Mouse (Mus musculus) kidney, postnatal 14 days (tissue): ENCODE measurements around the gene Lin7b.
A peak's percentile ranks its signal among the peaks of the same experiment; 100 is the strongest.

Experiments
- DNase-seq: peaks from one replicate; pipeline ENCODE4 v3.0.0; 2022; ENCODE audit warnings: mixed read lengths

The Lin7b gene

DNA sequence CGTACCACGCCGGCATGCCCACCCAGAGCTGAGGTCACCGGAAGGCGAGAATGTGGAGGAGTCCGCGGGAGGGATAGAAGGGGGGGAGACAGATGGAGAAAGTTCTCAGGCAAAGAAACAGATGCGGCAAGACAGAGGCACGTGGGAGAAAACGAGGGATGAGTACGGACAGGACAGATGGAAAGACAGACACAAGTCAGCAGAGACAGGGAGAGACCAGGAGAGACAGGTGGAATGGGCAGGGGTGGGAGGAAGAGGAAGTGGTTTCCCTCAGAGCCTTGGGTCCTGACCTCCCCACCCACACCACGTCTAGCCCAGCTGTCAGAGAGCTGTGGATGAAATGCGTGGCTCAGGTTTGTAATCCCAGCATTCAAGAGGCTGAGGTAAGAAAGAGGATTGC lies 23.5 kb downstream of the Lin7b start:
- DNase-seq = no peak

DNA sequence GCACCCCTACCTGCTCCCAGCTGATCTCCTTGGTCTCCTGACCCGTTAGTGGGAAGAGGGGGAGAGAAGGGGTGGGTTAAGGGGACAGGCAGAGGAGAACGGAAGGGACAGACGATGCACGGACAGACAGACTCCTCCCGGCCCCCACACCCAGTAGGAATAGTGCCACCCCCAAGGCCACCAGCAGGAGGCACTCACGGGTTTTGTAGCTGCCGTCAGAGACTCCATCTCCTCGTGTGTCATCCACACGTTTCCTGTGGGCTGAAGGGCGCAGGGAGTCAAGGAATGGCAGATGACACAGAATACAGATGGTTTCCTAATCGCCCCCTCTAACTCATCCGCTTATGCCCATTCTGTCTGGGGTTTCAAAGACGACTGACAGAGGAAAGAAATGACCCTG lies 26.8 kb downstream of the Lin7b start:
- no peak for DNase-seq

DNA sequence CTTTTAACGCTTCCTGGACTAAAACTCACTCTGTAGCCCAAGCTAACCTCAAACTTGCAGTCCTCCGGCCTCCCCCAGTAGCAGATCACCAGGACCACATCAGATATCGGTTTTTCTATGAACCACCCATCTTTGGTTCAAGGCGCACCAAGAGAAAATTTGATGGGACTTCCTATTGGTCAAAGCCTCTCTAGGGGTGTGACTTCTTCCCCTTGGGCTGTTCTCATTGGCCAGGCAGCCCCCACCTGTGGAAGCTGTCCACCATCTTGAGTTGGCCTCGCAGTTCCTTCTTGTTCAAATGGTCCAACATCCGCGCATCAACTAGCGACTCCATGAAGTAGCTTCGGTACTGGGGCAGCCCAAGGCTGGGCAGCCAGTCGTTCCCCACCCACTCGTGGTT lies 28.3 kb downstream of the Lin7b start:
- DNase-seq = no peak

DNA sequence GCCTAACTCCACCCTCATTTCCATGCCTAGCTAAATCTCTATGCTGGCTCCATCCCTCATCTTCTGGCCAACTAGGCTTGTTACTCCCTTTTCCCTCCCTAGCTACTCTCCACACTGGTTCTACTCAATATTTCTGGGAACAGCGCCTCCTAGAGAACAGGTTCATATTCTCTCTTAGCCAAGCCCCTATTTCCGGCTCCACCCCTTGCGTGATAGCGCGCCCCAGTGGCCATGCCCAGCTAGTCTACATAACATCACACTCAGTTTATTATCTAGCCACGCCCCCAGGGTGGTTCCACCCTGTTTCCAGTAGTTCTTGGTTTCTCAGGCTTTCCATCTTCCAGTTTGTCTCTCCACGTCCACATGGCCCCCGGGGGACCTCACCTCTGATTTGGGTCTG lies 29.1 kb downstream of the Lin7b start:
- DNase-seq = peak; percentile 75

DNA sequence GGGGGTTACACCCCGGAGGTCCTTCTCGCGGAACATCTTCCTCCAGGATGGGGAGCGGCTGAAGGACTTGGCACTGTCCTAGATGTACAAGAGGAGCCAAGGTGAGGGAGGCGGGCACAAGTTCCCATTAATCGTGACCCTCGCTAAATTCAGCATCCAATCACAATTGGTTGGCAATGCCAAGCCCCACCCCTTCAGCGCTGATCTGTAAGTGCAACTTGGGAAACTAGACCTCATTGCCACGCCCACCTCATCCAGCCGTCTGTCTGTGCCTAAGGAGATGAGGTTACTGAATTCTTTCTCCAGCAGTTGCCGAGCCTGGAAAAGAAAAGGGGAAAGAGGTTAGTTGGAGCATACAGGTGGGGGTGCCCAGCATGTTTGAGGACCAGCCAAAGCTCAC lies 29.7 kb downstream of the Lin7b start:
- peak; percentile 65 for DNase-seq

DNA sequence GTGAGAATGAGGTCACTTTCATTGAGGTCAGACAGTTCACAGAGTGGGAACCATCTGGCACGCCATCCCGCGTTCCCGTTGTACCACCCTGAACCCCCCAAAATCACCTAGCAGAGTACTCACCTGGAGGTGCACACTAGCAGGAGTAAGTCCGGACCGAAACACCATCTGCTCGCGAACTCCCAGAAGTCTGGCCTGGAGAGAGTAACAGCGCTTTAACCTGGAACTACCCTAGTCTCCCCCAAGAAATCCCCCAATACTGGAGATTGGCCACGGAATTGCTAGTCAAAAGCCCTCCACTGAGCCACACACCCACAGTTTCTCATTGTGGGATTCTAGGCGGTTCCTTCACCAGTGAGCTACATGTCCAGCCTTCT lies 30.3 kb downstream of the Lin7b start:
- DNase-seq = no peak

DNA sequence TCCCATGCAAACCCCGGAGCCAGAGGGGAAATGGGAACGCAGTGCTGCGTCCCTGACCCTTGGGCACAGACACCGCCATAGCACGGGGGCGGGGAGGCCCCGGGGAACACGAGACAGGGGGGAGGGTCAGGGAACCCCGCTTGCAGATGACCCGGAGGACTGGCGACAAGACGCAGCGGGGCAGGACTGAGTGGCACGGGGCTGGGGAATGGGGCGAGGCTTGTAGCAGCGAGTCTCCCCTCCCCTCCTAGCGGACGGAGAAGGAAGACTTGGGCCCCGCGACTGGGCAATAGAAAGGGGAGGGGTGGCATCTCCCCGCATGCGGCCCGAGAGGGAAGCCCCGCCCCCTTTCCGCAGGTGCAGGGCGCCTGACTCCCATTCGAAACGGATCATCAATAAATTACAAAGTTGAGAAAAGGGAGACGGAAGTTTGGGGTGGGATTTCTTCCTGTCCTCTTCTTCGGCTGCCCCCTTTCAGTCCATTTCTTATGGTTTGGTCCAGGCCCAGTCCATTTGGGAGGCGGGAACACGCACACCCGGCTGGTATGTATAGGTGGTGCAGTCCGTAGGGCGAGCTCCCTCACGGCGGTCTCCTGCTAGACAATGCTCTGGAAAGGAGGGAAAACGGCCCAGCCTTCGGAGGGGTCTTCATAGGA lies 30.8 kb downstream of the Lin7b start:
- peak; percentile 77 for DNase-seq

DNA sequence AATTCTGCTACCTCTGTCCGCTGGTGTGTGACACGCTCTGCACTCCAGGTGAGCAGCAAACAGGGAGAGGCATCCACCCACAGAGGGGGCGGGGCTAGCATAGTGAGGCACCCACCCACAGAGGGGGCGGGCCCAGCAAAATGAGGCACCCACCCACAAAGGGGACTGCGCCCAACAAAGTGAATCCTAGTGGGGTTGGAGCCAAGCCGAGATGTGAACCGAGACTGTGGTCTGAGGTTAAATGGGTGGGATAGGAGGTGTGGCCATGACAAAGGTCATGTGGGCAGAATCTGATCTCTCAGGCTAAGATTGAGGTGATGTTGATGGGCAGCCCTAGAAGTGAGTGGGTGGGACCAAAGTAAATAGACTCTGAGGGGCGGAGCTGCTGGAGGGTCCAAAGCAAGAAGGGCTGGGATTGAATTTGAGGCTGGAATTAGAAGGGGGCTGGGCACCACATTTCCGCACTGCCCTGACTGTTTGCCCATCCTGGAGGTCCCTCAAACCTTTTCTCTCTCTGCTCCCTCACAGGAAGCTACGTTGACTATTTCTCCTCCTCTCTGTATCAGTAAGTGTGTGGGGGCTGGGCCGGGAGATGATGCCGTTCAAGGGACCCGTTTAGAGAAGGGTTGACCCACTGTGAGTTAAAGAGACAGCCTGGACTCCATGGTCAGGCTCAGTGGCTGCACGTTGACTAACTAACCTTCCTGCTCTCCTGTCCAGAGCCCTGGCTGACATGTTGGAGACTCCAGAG lies 32.0 kb downstream of the Lin7b start:
- peak; percentile 69 for DNase-seq

DNA sequence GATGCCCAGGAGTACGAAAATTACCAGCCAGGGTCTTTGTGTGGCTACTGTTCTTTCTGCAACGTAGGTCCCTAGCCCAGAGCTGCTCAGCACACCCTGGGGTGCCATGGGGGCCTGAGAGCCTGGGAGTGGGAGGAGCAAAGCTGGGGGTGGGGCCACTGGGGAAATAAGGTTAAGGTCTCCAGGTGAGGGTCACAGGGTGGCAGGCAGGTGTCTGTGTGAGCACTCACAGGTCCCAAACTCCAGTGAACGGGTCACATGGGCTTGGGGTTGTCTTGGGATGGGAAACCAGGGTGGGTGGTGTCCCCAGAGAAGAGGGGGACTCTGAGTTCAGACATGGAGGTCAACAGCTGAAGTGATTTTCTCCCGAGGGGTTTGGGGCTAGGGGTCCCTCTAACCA lies 32.9 kb downstream of the Lin7b start:
- no peak for DNase-seq

DNA sequence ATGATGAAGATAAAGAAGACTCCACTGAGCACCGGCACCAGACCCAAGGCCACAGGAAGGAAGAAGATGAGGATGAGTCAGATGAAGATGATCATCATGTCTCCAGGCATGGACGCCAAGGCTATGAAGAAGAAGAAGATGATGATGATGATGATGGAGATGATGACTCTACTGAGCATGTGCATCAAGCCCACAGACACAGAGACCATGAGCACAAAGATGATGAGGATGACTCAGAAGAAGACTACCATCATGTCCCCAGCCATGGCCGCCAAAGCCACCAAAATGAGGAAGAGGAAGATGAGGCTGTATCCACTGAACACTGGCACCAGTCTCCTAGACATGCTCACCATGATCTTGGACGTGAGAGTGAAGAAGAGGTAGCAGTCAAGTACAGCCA lies 34.1 kb downstream of the Lin7b start:
- DNase-seq = no peak

DNA sequence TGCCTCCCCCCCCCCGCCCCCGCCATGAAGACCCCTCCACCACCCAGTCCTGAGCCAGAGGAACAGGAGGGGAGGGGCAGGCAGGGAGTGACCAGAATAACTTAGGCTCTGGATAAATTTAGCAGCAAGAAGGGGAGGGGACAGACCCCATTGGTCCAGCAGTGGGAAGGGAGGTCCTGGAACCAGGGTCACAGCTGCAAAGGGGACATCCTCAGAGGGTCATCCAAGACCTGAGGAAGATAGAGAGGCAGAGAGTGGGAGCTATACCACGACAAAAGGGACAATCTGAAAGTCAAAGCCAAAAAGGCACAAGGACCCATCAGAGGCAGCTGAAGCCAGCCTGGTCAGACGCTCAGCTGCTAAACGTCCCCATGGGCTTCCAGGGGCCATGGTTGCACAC lies 35.3 kb downstream of the Lin7b start, which contains the start of gene Hrc:
Gene Hrc, plus strand, starts transcription at position 235 of the 400 bp plus-strand sequence.
- no peak for DNase-seq

DNA sequence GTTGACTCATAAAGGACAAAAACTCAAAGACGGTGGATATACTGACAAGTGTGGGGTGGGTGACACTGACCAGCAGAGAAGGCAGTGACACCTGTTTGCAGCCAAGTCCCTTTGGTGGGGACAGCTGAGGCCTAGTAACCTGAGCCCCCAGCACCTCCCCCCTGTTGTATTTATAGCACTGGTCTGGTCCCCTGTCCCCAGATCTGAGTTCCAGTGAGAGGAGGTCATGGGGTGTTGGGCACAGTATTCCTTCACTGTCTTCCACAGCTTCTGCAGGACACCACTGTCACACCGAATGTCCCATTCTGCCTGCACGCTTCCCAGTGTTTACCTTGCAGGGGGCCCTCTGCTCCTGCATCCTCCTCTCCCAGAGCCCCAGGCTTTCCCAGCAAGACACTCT lies 35.8 kb downstream of the Lin7b start:
- DNase-seq = no peak

DNA sequence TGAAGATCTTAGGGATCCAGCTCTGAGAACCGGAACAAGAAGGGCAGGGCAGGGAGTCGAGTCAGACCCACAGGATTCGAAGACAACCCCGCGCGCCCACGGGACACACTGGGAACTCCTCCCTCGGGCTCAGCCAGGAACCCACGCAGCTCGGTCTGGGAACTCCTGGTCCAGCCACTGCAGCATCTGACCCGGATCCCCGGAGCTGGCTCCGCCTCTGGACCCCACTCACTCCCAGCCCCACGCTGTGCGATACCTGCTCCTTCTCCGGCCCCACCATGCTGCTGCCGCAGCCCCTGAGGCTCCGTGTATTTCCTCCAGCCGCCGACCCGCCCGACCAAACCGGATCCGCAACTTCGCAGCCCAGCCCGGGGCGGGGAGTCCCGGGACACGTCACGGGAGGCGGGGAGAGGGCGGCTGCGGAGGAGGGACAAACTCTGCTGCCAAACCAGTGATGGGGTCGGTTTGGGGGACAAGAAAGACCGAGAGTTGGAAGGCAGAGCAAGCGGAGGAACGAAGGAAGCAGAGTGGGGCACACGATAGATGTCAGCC lies 36.9 kb downstream of the Lin7b start, which contains the start of gene Trpm4:
Gene Trpm4, minus strand, starts transcription at position 350 of the 552 bp plus-strand sequence.
- DNase-seq = peak; percentile 90

DNA sequence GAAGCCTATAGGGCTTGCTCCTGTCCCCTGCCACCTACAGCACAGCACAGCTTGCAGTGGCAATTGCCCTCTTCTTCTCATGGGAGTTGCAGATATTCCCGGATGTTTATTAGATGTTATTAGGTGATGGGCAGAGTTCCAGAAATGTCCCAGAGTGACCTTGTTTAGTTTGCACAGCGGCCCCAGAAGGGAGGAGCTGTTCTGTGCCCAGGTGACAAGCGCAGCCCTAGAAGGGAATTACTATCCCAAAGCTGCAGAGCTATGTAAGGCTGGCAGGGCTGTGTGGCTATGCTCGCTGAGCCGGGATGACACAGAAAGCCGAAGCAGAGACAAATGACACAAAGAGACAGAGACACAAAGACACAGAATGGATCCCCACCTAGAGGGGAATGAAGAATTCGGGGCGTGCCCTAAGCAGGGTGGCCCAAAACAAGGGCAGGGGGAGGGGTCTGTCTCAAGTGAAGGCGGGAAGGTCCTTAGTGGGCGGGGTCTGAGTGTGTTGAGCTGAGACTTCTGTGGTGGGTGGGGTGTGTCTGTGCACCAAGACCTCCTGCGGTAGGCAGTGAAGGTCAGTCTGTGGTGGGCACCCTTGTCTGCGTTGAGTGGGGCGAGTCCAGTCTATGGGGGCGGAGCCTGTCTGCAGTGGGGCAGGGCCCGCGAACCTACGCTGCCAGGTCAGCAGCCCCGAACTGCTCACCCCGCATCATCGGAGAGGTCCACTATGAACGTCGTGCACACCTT lies 37.5 kb downstream of the Lin7b start:
- DNase-seq = peak; percentile 75

DNA sequence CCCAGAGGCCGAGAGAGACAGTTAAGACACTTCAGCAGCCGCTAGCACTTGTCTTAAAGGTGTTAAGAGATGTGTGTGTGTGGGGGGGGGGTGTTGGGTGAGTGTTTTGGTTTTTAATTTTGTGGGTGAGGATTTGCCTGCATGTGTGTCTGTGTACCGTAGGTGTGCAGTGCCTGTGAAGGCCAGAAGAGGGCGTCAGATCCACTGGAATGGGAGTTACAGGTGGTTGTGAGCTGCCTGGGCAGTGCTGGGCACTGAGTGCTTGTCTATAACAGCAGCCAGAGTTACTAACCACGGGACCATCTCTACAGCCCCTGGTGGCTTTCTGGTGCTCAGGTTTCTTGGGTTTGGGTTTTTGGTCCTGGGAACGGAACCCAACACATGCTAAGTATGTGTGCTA lies 38.9 kb downstream of the Lin7b start:
- no peak for DNase-seq

DNA sequence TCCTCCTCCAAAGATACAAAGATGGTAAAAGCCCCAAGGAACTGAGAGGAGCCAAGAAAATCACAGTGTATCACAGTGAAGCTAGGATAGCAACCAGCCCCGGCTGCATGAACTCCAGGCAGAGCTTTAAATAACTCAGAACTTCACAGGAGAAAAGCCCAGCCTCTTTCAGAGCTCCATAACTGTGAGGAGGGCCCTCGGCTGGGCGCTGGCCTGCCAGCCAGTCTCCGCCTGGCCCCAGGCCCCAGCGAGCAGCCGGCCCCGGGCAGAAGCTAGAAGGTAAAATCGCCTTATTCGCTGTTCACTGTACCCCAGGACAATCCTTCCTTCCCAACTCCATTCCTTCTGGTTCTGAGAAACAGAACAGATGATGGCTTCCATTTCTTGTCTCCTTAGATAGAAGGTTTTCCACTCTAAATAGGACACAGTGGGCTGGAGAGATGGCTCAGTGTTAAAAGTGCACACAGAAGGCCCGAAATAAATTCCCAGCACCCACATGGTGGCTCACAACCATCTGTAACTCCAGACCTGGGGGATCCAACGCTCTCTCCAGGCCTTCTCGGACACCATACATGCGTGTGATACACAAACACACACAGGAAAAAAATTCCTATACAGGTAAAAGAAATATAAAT lies 41.4 kb downstream of the Lin7b start:
- no peak for DNase-seq

DNA sequence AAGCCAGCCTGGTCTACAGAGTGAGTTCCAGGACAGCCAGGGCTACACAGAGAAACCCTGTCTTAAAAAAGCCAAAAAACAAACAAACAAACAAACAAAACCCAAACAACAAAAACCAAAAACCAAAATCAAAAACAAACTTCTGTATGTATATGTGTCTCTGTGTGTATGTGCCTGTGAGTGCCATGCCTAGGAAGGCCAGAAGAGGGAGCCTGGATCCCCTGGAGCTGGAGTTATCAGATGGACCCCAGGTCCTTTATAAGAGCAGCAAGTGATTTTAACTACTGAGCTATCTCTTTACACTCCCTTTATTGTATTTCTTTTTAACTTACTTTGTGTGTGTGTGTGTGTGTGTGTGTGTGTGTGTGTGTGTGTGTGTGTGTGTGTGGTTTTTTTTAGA lies 44.6 kb downstream of the Lin7b start:
- DNase-seq = no peak

DNA sequence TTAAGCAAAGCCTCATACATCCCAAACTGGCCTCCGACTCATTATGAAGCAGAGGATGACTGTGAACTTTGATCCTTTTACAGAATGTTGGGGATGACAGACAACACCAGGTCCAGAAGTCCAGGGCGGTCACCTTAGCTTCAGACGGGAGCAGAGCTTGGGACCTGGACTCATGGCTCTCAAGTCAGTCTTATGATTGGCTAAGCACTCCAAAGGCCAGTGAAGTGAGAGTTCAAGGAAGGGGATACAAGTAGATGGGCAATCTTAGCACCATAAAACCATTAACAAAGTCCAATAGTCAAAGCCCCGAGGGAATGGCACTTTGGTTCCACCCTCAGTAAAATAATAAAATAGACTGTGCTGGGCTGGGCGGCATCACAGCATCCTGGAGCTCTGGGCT lies 47.3 kb downstream of the Lin7b start:
- DNase-seq = no peak

DNA sequence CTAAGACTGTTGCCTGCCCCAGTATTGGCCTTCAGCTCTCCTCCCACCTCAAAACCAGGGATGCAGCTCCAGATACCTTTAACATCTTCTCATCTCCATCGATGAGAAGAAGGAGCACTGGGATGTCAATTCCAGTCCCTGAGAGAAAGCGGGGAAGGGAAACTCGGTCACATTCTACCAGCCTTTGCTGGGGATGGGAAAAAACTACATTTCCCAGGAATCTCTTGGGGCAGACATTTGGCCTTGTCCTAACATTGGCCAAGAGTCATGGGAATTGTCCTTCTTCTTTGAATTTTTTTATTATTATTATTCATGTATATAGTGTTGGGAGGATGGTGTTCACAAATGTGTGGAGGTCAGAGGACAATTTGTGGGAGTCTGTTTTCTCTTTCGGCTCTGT lies 48.1 kb downstream of the Lin7b start:
- DNase-seq = no peak
